Mouse (Mus musculus) adrenal gland, adult 18-20 months (tissue): Measurements from ENCODE around the gene Crx. TPM values are rescaled to one million over a fixed set of nuclear protein-coding genes. Genes with fewer than 3 reads are reported as not detected.
"Not testable (repeated sequence)": the region's sequence is repeated elsewhere in the genome, so short reads cannot be mapped to it uniquely, and the experiment has no call there.

Experiments used
- DNase-seq, 2 experiments: peaks; one replicate each; pipeline ENCODE4 v3.0.0; 2021 to 2022; ENCODE audit warnings: low spot score in 2 of 2
- long read RNA-seq, 2 experiments: library from polyadenylated mRNA; stranded (forward); transcript quantifications; one replicate each; pipeline ENCODE4 v2.0.0; 2021
- total RNA-seq, 2 experiments: library from RNA; stranded (reverse); gene quantifications; 1 replicate in 1 of 2; 2 replicates in 1 of 2; pipeline ENCODE4 v1.2.3; 2021

Crx gene
- total RNA-seq, result not detected
- long read RNA-seq, experiment 1, result 0 reads
- long read RNA-seq, experiment 2, result 0 reads

GRCm38 (mm10) chr7:15879756-15880155, at the start of gene Crx:
Gene Crx (minus strand): TSS chr7:15879968.
- DNase-seq, result no peak

- DNase-seq, result peak; percentile 84 to 89
Measured at GRCm38 (mm10) chr7:15922220-15922773, 42.5 kb upstream of the Crx start, which contains the start of gene Selenow. Gene Selenow (minus strand): TSS chr7:15922402.

GRCm38 (mm10) chr7:15921796-15922195, 42.0 kb upstream of the Crx start:
- no peak for DNase-seq

- DNase-seq, result no peak
Measured at GRCm38 (mm10) chr7:15920645-15921190, 41.0 kb upstream of the Crx start.

GRCm38 (mm10) chr7:15919947-15920346, 40.2 kb upstream of the Crx start:
- DNase-seq, result no peak

- no peak for DNase-seq
Measured at GRCm38 (mm10) chr7:15918371-15918770, 38.6 kb upstream of the Crx start.

GRCm38 (mm10) chr7:15916996-15917395, 37.2 kb upstream of the Crx start:
- no peak for DNase-seq

- no peak for DNase-seq
Measured at GRCm38 (mm10) chr7:15916134-15916723, 36.5 kb upstream of the Crx start.

GRCm38 (mm10) chr7:15915695-15916094, 35.9 kb upstream of the Crx start:
- DNase-seq, result not testable (repeated sequence)

- no peak for DNase-seq
Measured at GRCm38 (mm10) chr7:15914751-15915150, 35.0 kb upstream of the Crx start.

GRCm38 (mm10) chr7:15914252-15914651, 34.5 kb upstream of the Crx start:
- DNase-seq, result peak; percentile 34 to 39

GRCm38 (mm10) chr7:15912183-15912582, 32.4 kb upstream of the Crx start:
- peak; percentile 70 for DNase-seq

GRCm38 (mm10) chr7:15910521-15910920, 30.8 kb upstream of the Crx start:
- no peak for DNase-seq

- DNase-seq, result no peak
Measured at GRCm38 (mm10) chr7:15907971-15908590, 28.3 kb upstream of the Crx start.

- DNase-seq, result no peak
Measured at GRCm38 (mm10) chr7:15906602-15907001, 26.8 kb upstream of the Crx start.

- DNase-seq, result no peak
Measured at GRCm38 (mm10) chr7:15905861-15906260, 26.1 kb upstream of the Crx start.

- DNase-seq, result no peak
Measured at GRCm38 (mm10) chr7:15901366-15902048, 21.7 kb upstream of the Crx start.

- no peak for DNase-seq
Measured at GRCm38 (mm10) chr7:15894251-15894650, 14.5 kb upstream of the Crx start.

GRCm38 (mm10) chr7:15884127-15884526, 4.4 kb upstream of the Crx start:
- DNase-seq, result no peak

- DNase-seq, result no peak
Measured at GRCm38 (mm10) chr7:15882317-15882716, 2.5 kb upstream of the Crx start, which contains the start of gene Crxos. Gene Crxos (plus strand): TSS chr7:15882617.

GRCm38 (mm10) chr7:15881831-15882230, 2.1 kb upstream of the Crx start:
- DNase-seq, result no peak

GRCm38 (mm10) chr7:15881388-15881787, 1.6 kb upstream of the Crx start:
- no peak for DNase-seq
